Mouse (Mus musculus): ENCODE results near the gene Swsap1. TPM values are rescaled to one million over a fixed set of nuclear protein-coding genes. Genes with fewer than 3 reads are reported as not detected.

The Swsap1 gene
- total and polyA plus RNA-seq, 2 experiments, result 4.7 to 5.3 TPM

DNA sequence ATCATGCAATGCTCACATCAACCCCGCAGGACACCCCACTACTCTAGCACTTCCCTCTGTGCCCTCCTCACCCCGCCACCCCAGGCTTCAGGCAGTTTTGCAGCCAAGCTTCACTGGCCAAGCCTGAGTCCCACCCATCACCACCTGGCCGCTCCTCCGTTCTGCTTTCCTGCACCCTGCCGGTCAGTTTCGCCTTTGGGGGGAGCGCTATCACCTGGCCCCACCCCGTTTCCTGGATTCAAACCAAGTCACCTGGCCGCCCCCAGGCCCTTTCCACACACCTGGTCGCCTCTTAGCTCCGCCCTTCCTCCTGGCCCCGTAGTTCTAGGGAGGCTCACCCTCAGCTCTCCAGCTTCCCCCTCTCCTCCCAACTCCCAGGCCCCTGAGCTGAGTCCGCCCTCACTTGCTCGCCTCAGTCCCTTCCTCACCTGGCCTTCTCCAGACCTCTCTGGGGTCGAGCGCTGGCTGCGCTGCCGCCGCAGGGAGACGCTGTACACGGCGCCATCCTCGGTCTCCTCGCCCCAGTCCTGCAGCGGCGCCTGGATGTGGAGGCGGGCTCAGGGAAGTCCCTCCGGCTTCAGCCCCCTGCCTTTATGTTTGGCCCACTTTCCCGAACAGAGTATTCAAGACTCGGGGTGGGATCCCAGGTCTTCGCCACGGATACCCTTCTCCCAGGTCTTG is 33.0 kb downstream of the Swsap1 start:
- H3K27ac ChIP-seq (replicated peaks; ENCODE audit: insufficient read depth, low read depth, low read length), result peak overlapping the region; percentile 84

GRCm38 (mm10) chr9:21989230-21990110 is 33.9 kb downstream of the Swsap1 start, which contains the start of gene Rgl3:
Rgl3 (minus strand) TSS chr9:21989446.
- H3K4me1 ChIP-seq (ENCODE audit: control insufficient read depth, insufficient read depth, low read length), result peaks cover 24% of the 10 kb centered on the region
- H3K27ac ChIP-seq (replicated peaks; ENCODE audit: insufficient read depth, low read depth, low read length), result peak within 1 kb of the TSS; percentile 96
- H3K9ac ChIP-seq (ENCODE audit: low read depth, low read length), result peak within 1 kb of the TSS; percentile 87
- WGBS, result under 1% methylated on average over 42 of the region's 42 CpGs
- peak within 1 kb of the TSS; percentile 77 for H3K4me3 ChIP-seq (ENCODE audit: insufficient read depth, low read depth, low read length)
- peaks cover 5% of the 10 kb centered on the region; the same call in 1 of the 2 replicates for H3K79me2 ChIP-seq (ENCODE audit: control insufficient read depth, insufficient read depth, low read length)
- peak; percentile 67 for DNase-seq (ENCODE audit: extremely low read depth, low read depth, low spot score)
- TF ChIP-seq POLR2A (IDR thresholded peaks at IDR 0.05; ENCODE audit: extremely low read depth, insufficient read depth, low read length), result peak; percentile 80
- TF ChIP-seq CTCF (IDR thresholded peaks at IDR 0.05; ENCODE audit: low read depth, low read length), result no peak
- no peaks in the 10 kb centered on the region for H3K27me3 ChIP-seq (ENCODE audit: control insufficient read depth, insufficient read depth, low read length)
- H3K36me3 ChIP-seq (ENCODE audit: control insufficient read depth, insufficient read depth, low read length), result 0 out of 2 replicates have a peak, but pooled peaks cover 2% of the 10 kb centered on the region

More for the DNA sequence above, 33.0 kb downstream of the Swsap1 start:
- H3K9ac ChIP-seq (ENCODE audit: low read depth, low read length), result peak overlapping the region; percentile 87
- no peaks in the 10 kb centered on the region for H3K27me3 ChIP-seq (ENCODE audit: control insufficient read depth, insufficient read depth, low read length)
- H3K4me1 ChIP-seq (ENCODE audit: control insufficient read depth, insufficient read depth, low read length), result peaks cover 24% of the 10 kb centered on the region
- peak overlapping the region; percentile 77 for H3K4me3 ChIP-seq (ENCODE audit: insufficient read depth, low read depth, low read length)
- H3K36me3 ChIP-seq (ENCODE audit: control insufficient read depth, insufficient read depth, low read length), result peaks cover 2% of the 10 kb centered on the region; the same call in 1 of the 2 replicates
- H3K79me2 ChIP-seq (ENCODE audit: control insufficient read depth, insufficient read depth, low read length), result peaks cover 5% of the 10 kb centered on the region; the same call in 1 of the 2 replicates
- 2% methylated on average over 32 of the region's 32 CpGs for WGBS
- TF ChIP-seq CTCF (IDR thresholded peaks at IDR 0.05; ENCODE audit: low read depth, low read length), result peak; percentile 34; the same call in 1 of the 2 replicates
- TF ChIP-seq POLR2A (IDR thresholded peaks at IDR 0.05; ENCODE audit: extremely low read depth, insufficient read depth, low read length), result no peak
- DNase-seq (ENCODE audit: extremely low read depth, low read depth, low spot score), result no peak

DNA sequence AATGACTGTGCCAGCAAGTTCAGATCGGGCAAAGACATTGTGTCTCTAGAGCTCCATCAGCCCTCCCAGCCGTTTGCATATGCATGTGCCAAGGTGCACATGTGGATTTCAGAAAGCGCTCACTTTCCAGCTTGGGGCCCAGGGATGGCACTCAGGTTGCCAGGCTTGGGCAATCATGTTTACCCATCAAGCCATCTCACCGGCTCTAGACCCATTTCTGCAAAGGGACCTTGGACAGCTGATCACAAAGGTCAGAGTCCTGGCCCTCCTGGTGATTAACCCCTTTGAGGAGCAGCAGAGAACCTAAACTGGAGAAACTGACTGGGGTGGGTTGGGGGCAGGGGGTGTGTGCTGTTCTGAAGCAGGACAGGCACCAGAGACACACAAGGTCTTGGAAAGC is 36.7 kb downstream of the Swsap1 start:
- H3K79me2 ChIP-seq (ENCODE audit: control insufficient read depth, insufficient read depth, low read length), result peaks cover 5% of the 10 kb centered on the region; the same call in 1 of the 2 replicates
- no peak overlapping the region for H3K4me3 ChIP-seq (ENCODE audit: insufficient read depth, low read depth, low read length)
- no peaks in the 10 kb centered on the region for H3K27me3 ChIP-seq (ENCODE audit: control insufficient read depth, insufficient read depth, low read length)
- peak overlapping the region; percentile 78 for H3K27ac ChIP-seq (replicated peaks; ENCODE audit: insufficient read depth, low read depth, low read length)
- H3K4me1 ChIP-seq (ENCODE audit: control insufficient read depth, insufficient read depth, low read length), result peaks cover 24% of the 10 kb centered on the region
- TF ChIP-seq CTCF (IDR thresholded peaks at IDR 0.05; ENCODE audit: low read depth, low read length) (no peak), POLR2A (IDR thresholded peaks at IDR 0.05; ENCODE audit: extremely low read depth, insufficient read depth, low read length) (no peak)
- no peaks in the 10 kb centered on the region for H3K36me3 ChIP-seq (ENCODE audit: control insufficient read depth, insufficient read depth, low read length)
- peak; percentile 97 for DNase-seq (ENCODE audit: extremely low read depth, low read depth, low spot score)
- H3K9ac ChIP-seq (ENCODE audit: low read depth, low read length), result no peak overlapping the region
- WGBS, result 18% methylated on average over 4 of the region's 4 CpGs

GRCm38 (mm10) chr9:21996178-21996867 is 40.8 kb downstream of the Swsap1 start:
- no peaks in the 10 kb centered on the region for H3K36me3 ChIP-seq (ENCODE audit: control insufficient read depth, insufficient read depth, low read length)
- H3K79me2 ChIP-seq (ENCODE audit: control insufficient read depth, insufficient read depth, low read length), result no peaks in the 10 kb centered on the region
- H3K27me3 ChIP-seq (ENCODE audit: control insufficient read depth, insufficient read depth, low read length), result no peaks in the 10 kb centered on the region
- H3K4me1 ChIP-seq (ENCODE audit: control insufficient read depth, insufficient read depth, low read length), result peaks cover 11% of the 10 kb centered on the region
- TF ChIP-seq CTCF (IDR thresholded peaks at IDR 0.05; ENCODE audit: low read depth, low read length) (no peak), POLR2A (IDR thresholded peaks at IDR 0.05; ENCODE audit: extremely low read depth, insufficient read depth, low read length) (no peak)
- no peak overlapping the region for H3K9ac ChIP-seq (ENCODE audit: low read depth, low read length)
- DNase-seq (ENCODE audit: extremely low read depth, low read depth, low spot score), result no peak
- no peak overlapping the region for H3K4me3 ChIP-seq (ENCODE audit: insufficient read depth, low read depth, low read length)
- 74% methylated on average over 3 of the region's 3 CpGs for WGBS
- H3K27ac ChIP-seq (replicated peaks; ENCODE audit: insufficient read depth, low read depth, low read length), result no peak overlapping the region

- Histone ChIP-seq H3K36me3 (ENCODE audit: control insufficient read depth, insufficient read depth, low read length) (no peaks in the 10 kb centered on the region), H3K27ac (replicated peaks; ENCODE audit: insufficient read depth, low read depth, low read length) (no peak overlapping the region), H3K4me3 (ENCODE audit: insufficient read depth, low read depth, low read length) (no peak overlapping the region), H3K9ac (ENCODE audit: low read depth, low read length) (no peak overlapping the region), H3K79me2 (ENCODE audit: control insufficient read depth, insufficient read depth, low read length) (0 out of 2 replicates have a peak, but pooled peaks cover 3% of the 10 kb centered on the region), H3K27me3 (ENCODE audit: control insufficient read depth, insufficient read depth, low read length) (no peaks in the 10 kb centered on the region), H3K4me1 (ENCODE audit: control insufficient read depth, insufficient read depth, low read length) (peaks cover 4% of the 10 kb centered on the region; the same call in 1 of the 2 replicates)
- 84% methylated on average over 6 of the region's 6 CpGs for WGBS
- TF ChIP-seq POLR2A (IDR thresholded peaks at IDR 0.05; ENCODE audit: extremely low read depth, insufficient read depth, low read length) (no peak), CTCF (IDR thresholded peaks at IDR 0.05; ENCODE audit: low read depth, low read length) (no peak)
- no peak for DNase-seq (ENCODE audit: extremely low read depth, low read depth, low spot score)
These were observed 44.7 kb downstream of the Swsap1 start for GRCm38 (mm10) chr9:22000296-22000695.

Data from liver, adult 2 months (tissue).